Mouse (Mus musculus) cerebellum, adult 11 months (tissue): ENCODE results near the gene Ano6.

Experiments used
- DNase-seq: peaks from one replicate; pipeline ENCODE4 v3.0.0; 2022

Gene Ano6

DNA sequence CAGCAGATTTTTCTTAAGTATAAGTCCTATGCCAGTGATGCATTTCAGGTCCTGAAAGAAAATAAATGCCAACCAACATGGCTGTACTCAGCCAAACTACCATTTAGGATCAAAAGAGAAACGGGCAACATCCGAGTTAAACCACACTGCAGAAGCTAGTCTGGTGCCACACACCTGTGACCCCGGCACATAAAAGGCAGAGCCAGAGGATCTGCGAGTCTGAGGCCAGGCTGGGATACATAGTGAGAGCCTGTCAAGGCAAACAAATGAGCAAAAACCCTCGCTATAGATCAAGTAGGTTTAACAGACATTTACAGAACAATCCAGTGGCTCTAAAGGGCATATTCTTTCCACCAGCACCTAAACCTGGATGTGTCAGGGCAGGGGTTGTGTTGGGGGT, 190.0 kb downstream of the Ano6 start:
- no peak for DNase-seq

DNA sequence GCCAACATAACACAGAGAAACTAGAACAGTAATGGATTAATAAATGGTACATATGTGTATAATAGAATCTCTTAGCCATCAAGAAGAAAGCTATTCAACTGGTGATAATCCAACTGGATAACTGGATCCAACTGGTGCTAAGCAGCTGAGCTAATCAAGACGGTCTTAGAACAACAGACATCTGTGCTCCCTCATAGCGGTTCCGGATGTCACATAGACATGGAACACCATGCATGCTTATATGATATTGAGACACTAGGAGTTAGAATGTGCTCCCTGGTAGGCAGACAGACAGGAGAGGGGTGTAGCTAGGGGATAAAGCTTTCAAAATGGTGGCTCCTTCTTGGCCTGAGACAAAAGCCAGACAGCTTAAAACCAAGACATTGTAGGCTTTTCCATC, 197.3 kb downstream of the Ano6 start:
- no peak for DNase-seq

DNA sequence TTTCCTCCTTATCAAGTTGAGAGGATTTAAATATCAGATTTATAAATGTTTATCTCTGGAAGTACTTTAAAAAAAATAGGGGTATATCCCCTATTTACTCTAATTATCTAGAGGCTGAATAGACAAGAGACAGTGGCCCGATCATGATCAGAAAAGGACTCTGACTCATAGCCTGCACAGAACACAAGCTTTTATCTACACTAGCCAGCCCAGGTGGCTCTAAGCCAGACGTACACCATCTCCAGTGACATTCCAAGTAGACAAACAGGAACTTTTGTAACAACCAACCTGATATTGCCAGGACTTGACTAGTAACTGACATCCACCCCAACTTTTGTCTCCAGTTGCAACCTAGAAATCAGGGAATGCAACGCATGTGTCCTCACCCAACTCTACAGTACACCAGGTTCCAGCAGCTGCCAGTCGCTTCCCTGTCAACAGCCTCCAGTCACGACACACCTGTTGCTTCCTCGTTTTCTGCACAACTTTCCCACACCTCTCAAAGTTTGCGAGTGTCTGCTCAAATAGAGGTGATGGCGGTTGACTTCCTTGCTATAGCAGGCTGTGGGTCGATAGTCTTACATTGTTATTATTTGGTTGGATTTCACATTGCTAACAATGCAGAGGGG, 199.0 kb downstream of the Ano6 start:
- DNase-seq, result no peak

DNA sequence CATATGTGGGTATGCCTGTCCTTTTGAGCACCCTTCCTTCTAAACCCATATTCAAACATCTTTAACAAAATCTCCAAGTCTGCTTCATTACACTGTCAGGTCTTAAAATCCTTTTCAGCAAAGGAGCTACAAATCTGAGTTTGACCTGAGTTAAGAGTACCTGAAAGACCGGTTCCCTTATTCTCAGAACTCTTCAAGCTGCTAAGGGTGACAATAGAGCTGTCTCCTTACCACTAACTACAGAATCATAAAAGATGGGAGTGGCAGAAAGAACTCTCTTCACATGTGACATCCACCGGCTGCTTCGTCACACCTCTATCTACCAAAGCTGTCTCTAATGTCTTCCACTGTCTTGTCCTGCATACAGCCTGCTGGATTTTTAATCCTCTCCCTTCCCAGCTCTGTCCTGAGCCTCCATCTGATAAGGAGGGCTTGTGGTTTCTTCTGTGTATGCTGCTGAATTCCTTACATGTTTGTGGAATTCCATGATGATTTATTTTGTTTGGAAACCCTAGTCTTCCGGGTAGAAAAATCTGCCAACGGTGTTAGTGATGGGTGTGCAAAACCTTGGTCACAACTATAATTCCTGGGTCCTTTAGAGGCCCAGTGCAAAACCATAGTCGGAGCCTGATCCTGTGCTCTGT, 212.4 kb downstream of the Ano6 start:
- DNase-seq, result no peak

DNA sequence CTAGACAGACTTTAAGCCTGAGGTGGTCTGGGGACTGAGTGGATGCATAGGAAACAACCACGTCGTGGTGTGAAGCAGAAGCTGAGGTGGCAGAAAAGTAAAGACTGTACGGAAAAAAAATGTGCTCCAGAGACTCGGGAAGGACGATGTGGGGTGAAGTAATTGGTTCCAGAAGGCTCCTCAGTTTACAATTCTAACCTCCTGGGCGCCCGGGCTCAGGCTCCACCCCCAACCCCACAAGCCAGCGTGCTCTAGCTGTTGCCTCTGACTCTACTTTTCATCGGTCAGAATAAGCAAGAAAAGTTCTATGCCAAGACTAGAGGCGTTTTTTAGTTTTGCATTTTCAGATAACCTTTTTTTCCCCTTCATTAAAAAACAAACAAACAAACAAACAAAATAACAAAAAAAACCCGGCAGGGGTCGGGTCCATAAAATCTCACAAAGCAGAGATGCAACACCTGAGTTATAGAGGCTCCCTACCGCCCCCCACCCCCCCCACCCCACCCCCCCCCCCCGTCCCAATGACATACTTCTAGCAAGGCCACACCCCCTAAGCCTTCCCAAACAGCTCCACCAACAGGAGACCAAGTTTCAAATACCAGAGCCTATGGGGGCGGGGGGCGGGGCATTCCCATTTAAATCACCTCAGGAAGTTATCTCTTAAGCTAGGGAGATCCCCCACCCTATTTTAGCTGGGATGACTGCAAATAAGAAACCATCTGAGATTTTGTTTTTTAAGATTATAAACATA, 221.2 kb downstream of the Ano6 start:
- no peak for DNase-seq

DNA sequence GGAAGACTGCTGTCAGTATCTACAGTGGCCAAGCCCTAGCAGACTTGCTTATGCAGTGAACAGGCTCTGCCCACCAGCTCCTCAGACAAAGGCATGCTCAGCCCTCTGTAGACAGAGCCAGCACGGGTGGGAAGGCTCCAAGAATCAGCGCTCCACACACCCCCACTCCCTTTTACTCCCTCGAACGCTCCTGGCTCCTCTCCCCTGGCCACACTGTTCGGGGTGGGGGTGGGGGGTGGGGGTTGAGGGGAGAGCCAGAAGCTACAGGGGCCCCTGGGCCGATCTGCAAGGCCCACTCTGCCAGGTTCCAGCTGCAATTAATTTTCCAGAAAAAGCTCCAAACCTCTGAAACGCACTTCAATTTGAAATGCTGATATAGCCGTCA, 221.7 kb downstream of the Ano6 start:
- DNase-seq, result no peak

DNA sequence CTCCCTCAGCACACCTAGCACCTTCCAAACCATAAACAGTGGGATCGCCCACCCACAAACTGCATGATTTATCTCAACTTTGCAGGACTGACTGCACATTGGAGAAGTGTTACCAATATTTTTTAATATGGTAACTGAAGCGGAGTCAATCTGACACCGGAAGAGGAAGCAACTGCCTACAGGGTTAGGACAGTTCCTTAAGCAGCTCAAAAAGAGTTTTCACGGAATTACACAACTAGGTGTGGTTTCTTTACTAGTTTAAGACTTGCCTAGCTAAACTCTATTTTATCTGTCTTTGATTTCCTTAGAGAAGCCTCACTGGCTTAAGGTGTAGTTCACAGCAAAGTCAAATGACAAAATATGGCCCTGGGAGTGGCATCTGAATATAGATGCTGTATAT, 223.9 kb downstream of the Ano6 start:
- DNase-seq, result no peak

DNA sequence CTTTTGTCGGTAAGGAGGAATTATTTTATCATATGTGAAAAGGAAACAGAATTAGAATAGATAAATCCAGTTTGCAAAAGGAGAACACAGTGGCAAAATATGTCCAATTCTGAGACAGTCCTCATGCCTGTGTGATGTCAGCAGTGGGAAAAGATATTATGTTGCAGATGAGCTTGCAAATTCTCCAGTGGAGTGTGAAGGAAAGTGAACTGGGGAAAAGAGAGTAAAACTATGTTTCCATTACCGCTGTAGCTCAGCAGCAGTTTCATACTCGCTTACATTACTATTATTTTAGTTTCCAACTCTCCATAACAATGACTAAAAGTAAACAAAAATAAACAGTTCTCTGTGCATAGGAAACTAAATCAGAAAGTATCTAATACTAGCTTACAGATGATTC, 229.8 kb downstream of the Ano6 start:
- no peak for DNase-seq

DNA sequence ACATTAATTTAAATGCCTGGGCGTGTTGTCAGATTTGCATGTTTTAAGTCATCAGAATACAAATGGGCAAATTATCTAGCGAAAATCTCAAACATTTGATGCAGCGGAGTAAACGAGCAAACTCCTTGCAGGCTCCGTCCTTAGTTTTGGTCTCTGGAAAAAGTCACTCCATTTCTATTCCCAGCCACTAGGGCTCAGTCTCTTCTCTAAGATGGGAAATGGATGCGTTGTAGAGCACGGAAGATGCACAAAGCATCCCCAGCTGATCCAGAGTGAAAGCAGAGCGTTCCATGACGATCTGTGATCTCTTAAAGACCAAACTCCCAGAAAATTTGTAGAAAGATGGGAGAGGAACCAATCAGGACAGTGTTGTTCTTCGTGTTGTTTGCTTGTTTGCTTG, 230.9 kb downstream of the Ano6 start:
- DNase-seq, result no peak
